Mouse (Mus musculus) thymus, postnatal 10 days (tissue): ENCODE measurements around the gene Olfr1066.
"Not testable (repeated sequence)": the region's sequence is repeated elsewhere in the genome, so short reads cannot be mapped to it uniquely, and the experiment has no call there.

Source experiments
- DNase-seq, 2 experiments: peaks; one replicate each; pipeline ENCODE4 v3.0.0; 2021; ENCODE audit warnings: low spot score in 2 of 2

Gene Olfr1066

GRCm38 (mm10) chr2:86456169-86456568 is at the start of gene Olfr1066:
Olfr1066 (minus strand) TSS chr2:86456269.
- no peak for DNase-seq

- no peak for DNase-seq
Measured at GRCm38 (mm10) chr2:86487286-86487685, 31.2 kb upstream of the Olfr1066 start, which contains the start of gene Olfr228. Olfr228 (minus strand) TSS chr2:86487386.

- DNase-seq: peak in 1 of 2 experiments; percentile 12
Measured at GRCm38 (mm10) chr2:86464442-86465109, 8.5 kb upstream of the Olfr1066 start.

GRCm38 (mm10) chr2:86460434-86460833 is 4.4 kb upstream of the Olfr1066 start:
- no peak for DNase-seq

GRCm38 (mm10) chr2:86450491-86450890 is 5.6 kb downstream of the Olfr1066 start, which contains the start of gene Olfr1065:
Olfr1065 (minus strand) TSS chr2:86450591.
- not testable (repeated sequence) for DNase-seq

- not testable (repeated sequence) for DNase-seq
Measured at GRCm38 (mm10) chr2:86442101-86442500, 14.0 kb downstream of the Olfr1066 start.

- not testable (repeated sequence) for DNase-seq
Measured at GRCm38 (mm10) chr2:86428511-86428910, 27.6 kb downstream of the Olfr1066 start.

GRCm38 (mm10) chr2:86426649-86427048 is 29.4 kb downstream of the Olfr1066 start, which contains the start of gene Olfr1062:
Olfr1062 (minus strand) TSS chr2:86426749.
- DNase-seq: not testable (repeated sequence)

GRCm38 (mm10) chr2:86413950-86414349 is 42.1 kb downstream of the Olfr1066 start, which contains the start of gene Olfr1061:
Olfr1061 (minus strand) TSS chr2:86414050.
- no peak for DNase-seq
